Mouse (Mus musculus) right cerebral cortex, adult 18-20 months (tissue): ENCODE results near the gene Gm43518.

Source experiments
- DNase-seq: peaks from one replicate; pipeline ENCODE4 v3.0.0; 2022; ENCODE audit warnings: mixed read lengths

Gm43518 gene

GRCm38 (mm10) chr5:123979221-123979979 is 52.2 kb downstream of the Gm43518 start:
- DNase-seq, result no peak

DNA sequence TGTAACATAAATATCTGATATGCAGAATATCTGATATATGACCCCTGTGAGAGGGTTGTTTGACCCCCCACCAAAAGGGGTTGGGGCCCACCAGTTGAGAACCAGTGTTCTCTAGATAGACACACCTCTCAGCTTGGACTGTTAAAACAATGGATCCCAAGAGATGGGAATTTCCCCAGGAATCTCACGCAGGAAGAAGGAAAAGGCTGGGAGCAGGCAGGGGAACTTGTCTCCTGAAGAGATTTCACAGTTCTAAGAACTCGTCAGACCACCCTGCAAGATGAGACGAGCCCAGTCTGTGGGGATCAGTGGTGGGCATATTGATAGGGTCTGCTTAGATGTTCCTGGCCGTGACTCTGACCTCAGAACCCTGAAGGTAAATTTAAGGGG is 52.8 kb downstream of the Gm43518 start:
- DNase-seq, result no peak

DNA sequence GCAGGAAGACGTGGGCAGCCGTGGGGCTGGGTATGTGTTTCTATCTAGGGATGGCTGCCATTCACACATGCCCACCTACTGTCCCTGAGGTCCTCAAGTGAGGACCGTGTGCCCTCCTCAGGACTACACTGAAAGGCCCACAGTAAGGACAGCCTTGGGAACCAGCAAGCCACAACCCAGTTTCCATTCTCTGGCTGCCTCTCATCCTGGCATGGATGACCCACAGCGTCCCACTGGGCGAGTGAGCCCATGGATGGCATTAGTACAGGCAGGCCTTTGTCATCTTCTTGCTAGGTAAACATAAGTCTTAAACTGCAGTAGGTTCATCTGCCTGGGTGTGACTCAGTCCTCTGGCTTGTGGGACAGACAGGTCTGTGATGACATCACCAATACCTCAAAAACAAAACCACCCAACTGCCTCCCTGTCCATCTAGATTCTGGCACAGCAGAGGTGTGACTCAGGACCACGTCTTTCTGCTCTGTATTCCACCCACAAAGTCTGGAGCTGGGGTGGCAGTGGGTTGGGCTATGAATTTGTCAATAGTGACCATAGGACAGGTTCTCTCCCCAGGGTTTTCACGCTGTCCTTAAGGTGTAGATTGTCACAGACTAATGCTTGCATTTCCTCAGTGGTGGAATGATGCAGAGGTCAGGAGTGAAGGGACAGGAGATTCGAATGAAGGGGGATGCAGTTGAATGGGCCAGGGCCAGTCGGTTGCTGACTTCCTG is 53.5 kb downstream of the Gm43518 start:
- no peak for DNase-seq

- no peak for DNase-seq
Observed at GRCm38 (mm10) chr5:123981250-123981554, 54.0 kb downstream of the Gm43518 start.

DNA sequence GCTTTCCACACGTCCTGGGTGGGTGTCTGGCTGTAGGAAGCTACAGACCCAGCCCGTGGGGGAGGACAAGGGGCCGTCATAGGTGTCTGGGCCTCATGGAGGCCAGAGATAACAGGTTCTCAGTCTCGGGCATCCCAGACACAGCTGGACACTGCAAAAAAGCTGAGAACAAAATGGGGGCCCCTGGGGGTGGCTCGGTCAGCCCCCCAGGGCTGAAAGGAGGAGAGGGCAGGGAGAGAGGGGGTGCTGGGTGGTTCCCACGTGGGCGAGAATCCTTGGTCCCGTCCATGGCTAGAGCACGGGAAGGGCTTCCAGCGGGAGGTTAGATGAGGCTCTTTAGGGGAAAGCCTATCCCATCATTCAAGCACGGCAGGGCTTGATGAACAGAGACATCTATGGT is 55.6 kb downstream of the Gm43518 start:
- DNase-seq, result no peak

GRCm38 (mm10) chr5:123985434-123985833 is 58.2 kb downstream of the Gm43518 start:
- DNase-seq, result no peak

- DNase-seq, result no peak
Observed at GRCm38 (mm10) chr5:123986925-123987324, 59.7 kb downstream of the Gm43518 start.

DNA sequence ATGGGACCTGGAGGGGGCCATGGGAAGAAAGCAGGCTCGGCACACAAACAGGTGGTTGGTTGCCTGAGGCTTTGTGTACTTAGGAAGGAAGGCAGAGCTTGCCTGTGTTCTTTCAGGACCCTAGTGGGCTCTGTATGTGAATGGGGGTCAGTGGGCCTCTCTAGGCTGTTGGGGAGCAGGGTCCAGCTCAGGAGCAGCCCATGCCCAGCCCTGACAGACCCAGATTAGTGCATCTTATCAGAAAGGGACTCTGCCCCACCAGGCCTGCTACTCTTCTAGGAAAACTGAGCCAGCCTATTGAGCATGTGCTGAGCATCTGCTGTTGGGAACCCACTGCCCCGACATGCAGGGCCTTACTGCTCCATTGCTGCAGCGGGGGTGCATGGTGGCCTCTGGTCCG is 60.3 kb downstream of the Gm43518 start:
- no peak for DNase-seq
